Mouse (Mus musculus): ENCODE data around the gene Kif3a.

- TF ChIP-seq CTCF (IDR thresholded peaks at IDR 0.05; ENCODE audit: low read depth) (no peak), EP300 (IDR thresholded peaks at IDR 0.05; ENCODE audit: low read depth) (no peak)
Observed at GRCm38 (mm10) chr11:53623573-53623972, 56.4 kb downstream of the Kif3a start.

Measured in heart, postnatal 0 days (tissue).